Mouse (Mus musculus): Measurements from ENCODE around the gene Plxdc1.
A peak's percentile ranks its signal among the peaks of the same experiment; 100 is the strongest.

Plxdc1 gene

GRCm38 (mm10) chr11:97905941-97906340, 80.3 kb downstream of the Plxdc1 start:
- DNase-seq = no peak

- no peak for DNase-seq
Observed at GRCm38 (mm10) chr11:97905540-97905939, 80.7 kb downstream of the Plxdc1 start.

GRCm38 (mm10) chr11:97904801-97905200, 81.4 kb downstream of the Plxdc1 start:
- DNase-seq = peak; percentile 17

- no peak for DNase-seq
Observed at GRCm38 (mm10) chr11:97901806-97902205, 84.4 kb downstream of the Plxdc1 start.

GRCm38 (mm10) chr11:97899822-97900221, 86.4 kb downstream of the Plxdc1 start:
- DNase-seq = peak; percentile 93

- no peak for DNase-seq
Observed at GRCm38 (mm10) chr11:97897568-97898185, 88.6 kb downstream of the Plxdc1 start.

GRCm38 (mm10) chr11:97896655-97897054, 89.6 kb downstream of the Plxdc1 start:
- DNase-seq = no peak

- no peak for DNase-seq
Observed at GRCm38 (mm10) chr11:97891821-97892220, 94.4 kb downstream of the Plxdc1 start.

- DNase-seq = no peak
Observed at GRCm38 (mm10) chr11:97885296-97885915, 100.8 kb downstream of the Plxdc1 start.

GRCm38 (mm10) chr11:97884601-97885185, 101.6 kb downstream of the Plxdc1 start:
- no peak for DNase-seq

- DNase-seq = peak; percentile 99
Observed at GRCm38 (mm10) chr11:97883918-97884600, 102.2 kb downstream of the Plxdc1 start, which contains the start of gene Fbxo47. Gene Fbxo47, minus strand, starts transcription at chr11:97884154.

GRCm38 (mm10) chr11:97883542-97883917, 102.7 kb downstream of the Plxdc1 start:
- peak; percentile 70 for DNase-seq

- no peak for DNase-seq
Observed at GRCm38 (mm10) chr11:97880362-97880761, 105.9 kb downstream of the Plxdc1 start.

GRCm38 (mm10) chr11:97877341-97877740, 108.9 kb downstream of the Plxdc1 start:
- DNase-seq = no peak

GRCm38 (mm10) chr11:97874396-97874795, 111.8 kb downstream of the Plxdc1 start:
- no peak for DNase-seq
